Comparison of ENCODE assay signal across 19 mouse cellular contexts in genomic region chr1:120267631-120268030, GRCm38 (mm10). TPM values are rescaled to one million over a fixed set of nuclear protein-coding genes. Genes with fewer than 3 reads are reported as not detected.
DNase-seq lines count a peak whose midpoint lies in the region; ATAC-seq lines count a peak whose summit lies in the region.
"Had no signal": no experiment of that assay in that cellular context is flagged by ENCODE, and none has a peak within 500 bp of the region (broad histone marks: within the 10 kb centered on the region; RNA-seq: fewer than 3 reads in every experiment).

No protein-coding gene starts in this region.

- H3K4me2 ChIP-seq in heart, embryonic 13.5 days, result peak overlapping the region; percentile 41; the same call in 1 of the 2 replicates
- H3K4me2 ChIP-seq in liver, embryonic 12.5 days, result peak overlapping the region; percentile 93
- peak overlapping the region; percentile 89 for H3K4me2 ChIP-seq in liver, embryonic 16.5 days (ENCODE audit: low read depth, low read length)
- no peak overlapping the region for H3K4me2 ChIP-seq in kidney, embryonic 16.5 days (replicated peaks; ENCODE audit: low read depth, low read length)
- H3K4me2 ChIP-seq: embryonic facial prominence, embryonic 13.5 days; hindbrain, embryonic 12.5 days; intestine, embryonic 15.5 days had no signal

- WGBS in heart, embryonic 13.5 days, result 58% methylated on average over 3 of the region's 3 CpGs
- 52% methylated on average over 3 of the region's 3 CpGs for WGBS in heart, embryonic 10.5 days
- 16% methylated on average over 3 of the region's 3 CpGs for WGBS in liver, embryonic 12.5 days (ENCODE audit: insufficient replicate concordance)
- 27% methylated on average over 3 of the region's 3 CpGs for WGBS in liver, embryonic 16.5 days (ENCODE audit: insufficient replicate concordance)
- WGBS in kidney, embryonic 16.5 days, result 92% methylated on average over 3 of the region's 3 CpGs

- ATAC-seq in heart, embryonic 13.5 days (ENCODE audit: extremely low read depth, insufficient number of reproducible peaks, low FRiP score, low TSS enrichment), result no peak
- ATAC-seq in liver, embryonic 12.5 days, result peak; percentile 42
- peak; percentile 17 for ATAC-seq in liver, embryonic 16.5 days (ENCODE audit: low read depth)
- no peak for ATAC-seq in kidney, embryonic 16.5 days (ENCODE audit: low FRiP score, low TSS enrichment)
- ATAC-seq: forebrain, embryonic 14.5 days; intestine, embryonic 15.5 days had no signal

- H3K4me1 ChIP-seq in heart, embryonic 13.5 days, result peaks cover 32% of the 10 kb centered on the region
- peaks cover 43% of the 10 kb centered on the region for H3K4me1 ChIP-seq in heart, embryonic 10.5 days
- peaks cover 94% of the 10 kb centered on the region for H3K4me1 ChIP-seq in liver, embryonic 12.5 days
- H3K4me1 ChIP-seq in liver, embryonic 16.5 days (ENCODE audit: control insufficient read depth, low read depth, low read length), result peaks cover 84% of the 10 kb centered on the region
- H3K4me1 ChIP-seq in kidney, embryonic 16.5 days (ENCODE audit: insufficient read depth, low read length), result peaks cover 15% of the 10 kb centered on the region

- no peak overlapping the region for H3K4me3 ChIP-seq in heart, embryonic 13.5 days
- H3K4me3 ChIP-seq in heart, embryonic 10.5 days, result no peak overlapping the region
- H3K4me3 ChIP-seq in liver, embryonic 12.5 days, result peak overlapping the region; percentile 67
- peak overlapping the region; percentile 68 for H3K4me3 ChIP-seq in liver, embryonic 16.5 days (ENCODE audit: low read depth, low read length)
- H3K4me3 ChIP-seq in kidney, embryonic 16.5 days (ENCODE audit: low read length), result no peak overlapping the region
- H3K4me3 ChIP-seq: embryonic facial prominence, embryonic 13.5 days; forebrain, embryonic 10.5 days; gastrocnemius, adult 2 months; hindbrain, embryonic 12.5 days; intestine, embryonic 15.5 days had no signal

- H3K9me3 ChIP-seq in heart, embryonic 13.5 days, result no peaks in the 10 kb centered on the region
- no peaks in the 10 kb centered on the region for H3K9me3 ChIP-seq in heart, embryonic 10.5 days
- H3K9me3 ChIP-seq in liver, embryonic 12.5 days (replicated peaks), result no peaks in the 10 kb centered on the region
- H3K9me3 ChIP-seq in liver, embryonic 16.5 days (replicated peaks; ENCODE audit: control insufficient read depth, low read length), result no peaks in the 10 kb centered on the region
- no peaks in the 10 kb centered on the region for H3K9me3 ChIP-seq in kidney, embryonic 16.5 days (ENCODE audit: low read length)
- H3K9me3 ChIP-seq: embryonic facial prominence, embryonic 13.5 days; forebrain, embryonic 10.5 days; hindbrain, embryonic 12.5 days; intestine, embryonic 15.5 days had no signal

- DNase-seq in heart, embryonic 10.5 days (ENCODE audit: low spot score), result no peak
- DNase-seq in urinary bladder, postnatal 10 days (ENCODE audit: low spot score), result no peak
- DNase-seq in layer of hippocampus, adult 9-11 months, result no peak
- DNase-seq: adrenal gland, postnatal 10 days; cerebellum, adult 11 months; cerebellum, adult 8-10 months; cerebellum, postnatal 14 days; gastrocnemius, adult 2 months; gastrocnemius, postnatal 25 days; heart, postnatal 4 days had no signal

- H3K27ac ChIP-seq in heart, embryonic 13.5 days (replicated peaks), result no peak overlapping the region
- no peak overlapping the region for H3K27ac ChIP-seq in heart, embryonic 10.5 days
- peak overlapping the region; percentile 93 for H3K27ac ChIP-seq in liver, embryonic 12.5 days
- peak overlapping the region; percentile 91 for H3K27ac ChIP-seq in liver, embryonic 16.5 days (ENCODE audit: low read length)
- no peak overlapping the region for H3K27ac ChIP-seq in kidney, embryonic 16.5 days (ENCODE audit: low read length)
- H3K27ac ChIP-seq: embryonic facial prominence, embryonic 13.5 days; forebrain, embryonic 10.5 days; gastrocnemius, adult 2 months; hindbrain, embryonic 12.5 days; intestine, embryonic 15.5 days had no signal

- no peaks in the 10 kb centered on the region for H3K36me3 ChIP-seq in heart, embryonic 13.5 days
- no peaks in the 10 kb centered on the region for H3K36me3 ChIP-seq in heart, embryonic 10.5 days
- peaks cover 15% of the 10 kb centered on the region for H3K36me3 ChIP-seq in liver, embryonic 12.5 days
- H3K36me3 ChIP-seq in liver, embryonic 16.5 days (ENCODE audit: control insufficient read depth, insufficient read depth), result no peaks in the 10 kb centered on the region
- H3K36me3 ChIP-seq in kidney, embryonic 16.5 days (ENCODE audit: insufficient read depth, low read length), result no peaks in the 10 kb centered on the region
- H3K36me3 ChIP-seq: embryonic facial prominence, embryonic 13.5 days; forebrain, embryonic 10.5 days; hindbrain, embryonic 12.5 days; intestine, embryonic 15.5 days had no signal

- H3K9ac ChIP-seq in heart, embryonic 13.5 days, result no peak overlapping the region
- H3K9ac ChIP-seq in liver, embryonic 12.5 days, result peak overlapping the region; percentile 89
- peak overlapping the region; percentile 44 for H3K9ac ChIP-seq in liver, embryonic 16.5 days (ENCODE audit: low read depth, low read length)
- H3K9ac ChIP-seq in kidney, embryonic 16.5 days (replicated peaks; ENCODE audit: low read length), result no peak overlapping the region
- H3K9ac ChIP-seq: embryonic facial prominence, embryonic 13.5 days; hindbrain, embryonic 12.5 days; intestine, embryonic 15.5 days had no signal

- no peaks in the 10 kb centered on the region for H3K27me3 ChIP-seq in heart, embryonic 13.5 days (replicated peaks)
- H3K27me3 ChIP-seq in heart, embryonic 10.5 days (ENCODE audit: insufficient read depth, poor library complexity, severe bottlenecking), result peaks cover 13% of the 10 kb centered on the region
- H3K27me3 ChIP-seq in liver, embryonic 12.5 days (replicated peaks), result no peaks in the 10 kb centered on the region
- no peaks in the 10 kb centered on the region for H3K27me3 ChIP-seq in liver, embryonic 16.5 days (ENCODE audit: control insufficient read depth, insufficient read depth, low read depth, low read length)
- no peaks in the 10 kb centered on the region for H3K27me3 ChIP-seq in kidney, embryonic 16.5 days (ENCODE audit: insufficient read depth, low read length)
- H3K27me3 ChIP-seq: intestine, embryonic 15.5 days had no signal

RNA-seq across cellular contexts. Expression of gene Steap3, which starts 4.9 kb away (rescaled TPM):
- 16.2 and 18.7 TPM in 2 replicates for polyA plus RNA-seq in heart, embryonic 13.5 days (2015; fragmentation: Nextera tagmentation; extraction: Ambion mirVana)
- 14.6 and 15.7 TPM in 2 replicates for polyA plus RNA-seq in heart, embryonic 10.5 days (2016; fragmentation: Nextera tagmentation; extraction: Ambion mirVana)
- 54.3 and 56.3 TPM in 2 replicates for polyA plus RNA-seq in liver, embryonic 12.5 days (2016; fragmentation: Nextera tagmentation; extraction: Ambion mirVana)
- polyA plus RNA-seq in liver, embryonic 16.5 days (2015; fragmentation: Nextera tagmentation; extraction: Ambion mirVana), result 38.4 and 42.6 TPM in 2 replicates
- polyA plus RNA-seq in kidney, embryonic 16.5 days (2015; fragmentation: Nextera tagmentation; extraction: Ambion mirVana), result 2.8 and 4.0 TPM in 2 replicates

Comparison
In these comparisons a context has a peak if more than half of its experiments do, and no peak if none do; other contexts are left out.
1. ATAC-seq: peak in liver, embryonic 12.5 days (single experiment) and liver, embryonic 16.5 days (single experiment); none in heart, embryonic 13.5 days (single experiment) and kidney, embryonic 16.5 days (single experiment).
2. H3K27ac ChIP-seq: peak in liver, embryonic 12.5 days (single experiment) and liver, embryonic 16.5 days (single experiment); none in heart, embryonic 13.5 days (single experiment), heart, embryonic 10.5 days (single experiment) and kidney, embryonic 16.5 days (single experiment).
3. H3K4me3 ChIP-seq: peak in liver, embryonic 12.5 days (single experiment) and liver, embryonic 16.5 days (single experiment); none in heart, embryonic 13.5 days (single experiment), heart, embryonic 10.5 days (single experiment) and kidney, embryonic 16.5 days (single experiment).
4. H3K9ac ChIP-seq: peak in liver, embryonic 12.5 days (single experiment) and liver, embryonic 16.5 days (single experiment); none in heart, embryonic 13.5 days (single experiment) and kidney, embryonic 16.5 days (single experiment).